Mouse (Mus musculus): ENCODE results near the gene Aym1.
A peak's percentile ranks its signal among the peaks of the same experiment; 100 is the strongest.

Aym1 gene

GRCm38 (mm10) chr5:113375783-113376182, 18.7 kb downstream of the Aym1 start:
- Histone ChIP-seq H3K4me1 (replicated peaks; ENCODE audit: low read depth, low read length) (peaks cover 75% of the 10 kb centered on the region), H3K36me3 (ENCODE audit: insufficient read depth, low read length) (no peaks in the 10 kb centered on the region), H3K27me3 (ENCODE audit: insufficient read depth, low read length) (no peaks in the 10 kb centered on the region), H3K9me3 (ENCODE audit: low read length) (peaks cover 6% of the 10 kb centered on the region), H3K4me3 (replicated peaks; ENCODE audit: low read length) (no peak overlapping the region)
- TF ChIP-seq CTCF (conservative IDR thresholded peaks at IDR 0.05; ENCODE audit: low read length) (peak; percentile 97), POU5F1 (IDR thresholded peaks at IDR 0.05; ENCODE audit: borderline replicate concordance, low read length) (no peak)

- Histone ChIP-seq H3K36me3 (ENCODE audit: insufficient read depth, low read length) (no peaks in the 10 kb centered on the region), H3K27me3 (ENCODE audit: insufficient read depth, low read length) (no peaks in the 10 kb centered on the region)
Measured at GRCm38 (mm10) chr5:113376292-113376691, 19.2 kb downstream of the Aym1 start.

DNA sequence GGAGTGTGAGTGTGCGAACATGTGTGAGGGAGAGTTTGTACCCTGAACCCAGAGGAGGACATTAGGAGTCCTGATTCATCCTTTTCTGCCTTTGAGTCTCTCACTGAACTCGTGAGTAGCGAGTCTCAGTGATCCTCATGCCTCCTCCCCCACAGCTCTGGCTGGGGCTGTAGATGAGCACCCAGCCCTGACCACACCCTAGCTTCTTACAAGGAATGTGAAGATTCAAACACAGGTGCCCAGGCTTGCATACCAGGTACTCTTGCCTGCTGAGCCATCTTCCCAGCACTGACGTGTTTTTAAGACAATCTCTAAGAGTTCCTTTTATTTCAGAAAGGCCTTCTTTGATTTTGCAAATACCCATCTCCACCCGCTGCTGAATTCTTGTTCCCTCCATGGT, 22.3 kb downstream of the Aym1 start:
- TF ChIP-seq NANOG (IDR thresholded peaks at IDR 0.05; ENCODE audit: borderline replicate concordance, low read length), result no peak
- Histone ChIP-seq H3K36me3 (ENCODE audit: insufficient read depth, low read length) (no peaks in the 10 kb centered on the region), H3K9me3 (ENCODE audit: low read length) (peaks cover 6% of the 10 kb centered on the region)

More at GRCm38 (mm10) chr5:113376292-113376691, 19.2 kb downstream of the Aym1 start:
- H3K9me3 ChIP-seq (ENCODE audit: low read length), result peaks cover 6% of the 10 kb centered on the region
- H3K4me1 ChIP-seq (replicated peaks; ENCODE audit: low read depth, low read length), result peaks cover 74% of the 10 kb centered on the region
- TF ChIP-seq POU5F1 (IDR thresholded peaks at IDR 0.05; ENCODE audit: borderline replicate concordance, low read length) (no peak), CTCF (conservative IDR thresholded peaks at IDR 0.05; ENCODE audit: low read length) (no peak), NANOG (IDR thresholded peaks at IDR 0.05; ENCODE audit: borderline replicate concordance, low read length) (no peak)
- H3K4me3 ChIP-seq (replicated peaks; ENCODE audit: low read length), result no peak overlapping the region

DNA sequence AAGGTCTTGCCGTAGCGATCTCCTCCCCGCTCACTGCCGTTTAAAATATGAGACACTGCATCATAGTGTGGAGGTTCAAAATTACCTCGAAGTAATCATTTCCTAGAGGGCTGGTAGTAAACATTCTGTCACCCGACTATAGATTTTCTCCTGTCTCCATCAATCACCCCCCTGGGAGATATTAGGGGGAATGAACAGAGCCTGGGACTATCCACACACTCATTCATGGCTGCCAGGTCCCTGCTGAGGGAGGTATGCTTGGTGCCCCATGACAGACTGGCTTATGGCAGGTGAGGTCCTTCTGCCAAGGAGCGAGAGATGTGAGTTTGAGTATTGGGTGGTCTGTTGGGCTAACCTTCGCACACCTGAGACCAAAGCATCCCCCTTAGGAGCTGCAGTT, 23.5 kb downstream of the Aym1 start:
- Histone ChIP-seq H3K4me3 (replicated peaks; ENCODE audit: low read length) (no peak overlapping the region), H3K36me3 (ENCODE audit: insufficient read depth, low read length) (no peaks in the 10 kb centered on the region), H3K4me1 (replicated peaks; ENCODE audit: low read depth, low read length) (peaks cover 55% of the 10 kb centered on the region), H3K9me3 (ENCODE audit: low read length) (peaks cover 6% of the 10 kb centered on the region), H3K27me3 (ENCODE audit: insufficient read depth, low read length) (no peaks in the 10 kb centered on the region)
- TF ChIP-seq CTCF (conservative IDR thresholded peaks at IDR 0.05; ENCODE audit: low read length) (no peak), NANOG (IDR thresholded peaks at IDR 0.05; ENCODE audit: borderline replicate concordance, low read length) (no peak), POU5F1 (IDR thresholded peaks at IDR 0.05; ENCODE audit: borderline replicate concordance, low read length) (no peak)

More for the DNA sequence above, 22.3 kb downstream of the Aym1 start:
- H3K27me3 ChIP-seq (ENCODE audit: insufficient read depth, low read length), result no peaks in the 10 kb centered on the region
- peaks cover 67% of the 10 kb centered on the region for H3K4me1 ChIP-seq (replicated peaks; ENCODE audit: low read depth, low read length)
- no peak overlapping the region for H3K4me3 ChIP-seq (replicated peaks; ENCODE audit: low read length)

GRCm38 (mm10) chr5:113382580-113382979, 25.5 kb downstream of the Aym1 start:
- no peak overlapping the region for H3K4me3 ChIP-seq (replicated peaks; ENCODE audit: low read length)
- H3K27me3 ChIP-seq (ENCODE audit: insufficient read depth, low read length), result no peaks in the 10 kb centered on the region
- no peak for TF ChIP-seq CTCF (conservative IDR thresholded peaks at IDR 0.05; ENCODE audit: low read length)
- TF ChIP-seq NANOG (IDR thresholded peaks at IDR 0.05; ENCODE audit: borderline replicate concordance, low read length), result no peak
- no peak for TF ChIP-seq POU5F1 (IDR thresholded peaks at IDR 0.05; ENCODE audit: borderline replicate concordance, low read length)
- H3K9me3 ChIP-seq (ENCODE audit: low read length), result peaks cover 6% of the 10 kb centered on the region
- no peaks in the 10 kb centered on the region for H3K36me3 ChIP-seq (ENCODE audit: insufficient read depth, low read length)
- peaks cover 42% of the 10 kb centered on the region for H3K4me1 ChIP-seq (replicated peaks; ENCODE audit: low read depth, low read length)

GRCm38 (mm10) chr5:113393766-113394165, 36.7 kb downstream of the Aym1 start:
- H3K4me3 ChIP-seq (replicated peaks; ENCODE audit: low read length), result no peak overlapping the region

DNA sequence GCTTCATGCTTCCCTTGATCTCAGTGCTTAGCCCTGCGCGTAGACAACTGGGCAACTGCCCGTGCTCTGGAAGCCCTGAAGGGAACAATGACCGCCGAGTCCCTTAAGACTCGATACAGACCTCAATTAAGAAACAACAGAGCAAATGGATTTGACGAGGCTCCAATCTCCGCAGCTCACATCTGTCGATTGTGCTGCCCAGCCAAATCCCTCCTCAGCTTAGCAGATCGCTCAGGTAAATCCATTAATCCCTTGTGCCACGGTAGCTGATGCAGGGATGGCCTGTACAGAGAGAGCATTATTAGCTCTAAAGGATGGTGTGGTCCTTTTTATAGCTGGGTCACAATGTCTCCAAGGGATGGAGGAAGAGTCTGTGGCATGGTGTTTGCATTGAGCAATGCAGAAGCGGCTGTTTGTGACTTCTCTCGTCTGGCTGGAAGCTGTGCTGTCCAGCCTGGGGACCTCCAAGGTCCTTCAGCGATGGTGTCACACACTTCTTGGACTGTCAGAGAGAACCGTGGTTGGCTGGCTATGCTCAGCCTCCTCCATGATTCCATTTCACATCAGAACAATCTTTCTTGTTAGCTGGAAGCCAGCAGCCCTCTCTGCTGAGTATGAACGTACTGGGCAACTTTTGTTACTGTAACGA, 39.3 kb downstream of the Aym1 start:
- H3K36me3 ChIP-seq (ENCODE audit: insufficient read depth, low read length), result no peaks in the 10 kb centered on the region
- TF ChIP-seq POU5F1 (IDR thresholded peaks at IDR 0.05; ENCODE audit: borderline replicate concordance, low read length), result no peak
- no peak for TF ChIP-seq NANOG (IDR thresholded peaks at IDR 0.05; ENCODE audit: borderline replicate concordance, low read length)
- no peak for TF ChIP-seq CTCF (conservative IDR thresholded peaks at IDR 0.05; ENCODE audit: low read length)
- H3K27me3 ChIP-seq (ENCODE audit: insufficient read depth, low read length), result peaks cover 6% of the 10 kb centered on the region; the same call in 1 of the 2 replicates
- H3K4me3 ChIP-seq (replicated peaks; ENCODE audit: low read length), result no peak overlapping the region
- H3K4me1 ChIP-seq (replicated peaks; ENCODE audit: low read depth, low read length), result peaks cover 37% of the 10 kb centered on the region
- H3K9me3 ChIP-seq (ENCODE audit: low read length), result peaks cover 13% of the 10 kb centered on the region

More at GRCm38 (mm10) chr5:113393766-113394165, 36.7 kb downstream of the Aym1 start:
- Histone ChIP-seq H3K9me3 (ENCODE audit: low read length) (no peaks in the 10 kb centered on the region), H3K4me1 (replicated peaks; ENCODE audit: low read depth, low read length) (peaks cover 37% of the 10 kb centered on the region), H3K27me3 (ENCODE audit: insufficient read depth, low read length) (peaks cover 6% of the 10 kb centered on the region; the same call in 1 of the 2 replicates), H3K36me3 (ENCODE audit: insufficient read depth, low read length) (no peaks in the 10 kb centered on the region)
- TF ChIP-seq NANOG (IDR thresholded peaks at IDR 0.05; ENCODE audit: borderline replicate concordance, low read length), result no peak
- no peak for TF ChIP-seq CTCF (conservative IDR thresholded peaks at IDR 0.05; ENCODE audit: low read length)
- TF ChIP-seq POU5F1 (IDR thresholded peaks at IDR 0.05; ENCODE audit: borderline replicate concordance, low read length), result no peak

DNA sequence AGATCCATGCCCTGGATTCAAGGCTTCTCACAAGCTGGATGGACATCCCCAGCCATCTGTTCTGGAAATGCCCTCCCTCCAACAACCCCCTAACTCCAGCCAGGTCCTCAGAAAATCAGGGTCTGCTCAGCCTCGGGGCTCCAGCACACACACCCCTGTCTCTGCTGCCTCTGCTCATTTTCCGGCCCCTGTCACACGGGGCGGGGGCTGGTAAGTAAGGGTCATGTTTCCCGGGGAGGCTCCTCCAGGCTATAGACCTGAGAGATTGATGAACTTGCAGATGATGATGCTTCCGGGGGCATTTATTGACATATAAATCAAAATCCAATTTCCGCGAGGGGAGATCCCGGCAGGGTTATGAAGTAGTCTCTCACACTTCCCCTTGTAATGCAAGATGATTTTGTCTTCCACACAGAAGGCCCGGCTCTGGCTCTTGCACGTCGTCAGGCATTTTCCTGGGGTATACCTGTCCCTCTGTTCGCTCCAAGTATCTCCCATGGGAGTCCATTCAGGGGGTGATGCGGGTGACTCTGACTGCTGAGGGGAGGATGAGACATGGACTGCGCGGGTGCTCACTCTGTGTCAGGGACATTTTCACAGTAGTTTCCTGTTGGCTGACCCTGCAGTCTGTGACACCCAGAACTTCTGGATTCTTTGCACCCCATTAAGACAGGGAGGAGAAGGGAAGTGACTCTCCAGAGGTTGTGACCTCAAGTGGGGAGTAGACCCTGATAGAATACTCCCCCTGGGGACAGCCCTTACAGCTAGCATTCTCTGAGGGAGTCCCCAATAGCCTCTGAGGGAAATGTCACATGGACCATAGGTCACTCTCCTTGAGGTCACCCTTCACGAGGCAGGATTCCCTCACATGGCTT, 40.6 kb downstream of the Aym1 start:
- Histone ChIP-seq H3K4me1 (replicated peaks; ENCODE audit: low read depth, low read length) (peaks cover 39% of the 10 kb centered on the region), H3K36me3 (ENCODE audit: insufficient read depth, low read length) (no peaks in the 10 kb centered on the region), H3K9me3 (ENCODE audit: low read length) (peaks cover 13% of the 10 kb centered on the region), H3K4me3 (replicated peaks; ENCODE audit: low read length) (no peak overlapping the region), H3K27me3 (ENCODE audit: insufficient read depth, low read length) (peaks cover 6% of the 10 kb centered on the region; the same call in 1 of the 2 replicates)
- TF ChIP-seq POU5F1 (IDR thresholded peaks at IDR 0.05; ENCODE audit: borderline replicate concordance, low read length) (no peak), CTCF (conservative IDR thresholded peaks at IDR 0.05; ENCODE audit: low read length) (no peak), NANOG (IDR thresholded peaks at IDR 0.05; ENCODE audit: borderline replicate concordance, low read length) (no peak)

Measured in E14TG2a.4 (cell line).